Mouse (Mus musculus): ENCODE data around the gene P2rx7.

DNA sequence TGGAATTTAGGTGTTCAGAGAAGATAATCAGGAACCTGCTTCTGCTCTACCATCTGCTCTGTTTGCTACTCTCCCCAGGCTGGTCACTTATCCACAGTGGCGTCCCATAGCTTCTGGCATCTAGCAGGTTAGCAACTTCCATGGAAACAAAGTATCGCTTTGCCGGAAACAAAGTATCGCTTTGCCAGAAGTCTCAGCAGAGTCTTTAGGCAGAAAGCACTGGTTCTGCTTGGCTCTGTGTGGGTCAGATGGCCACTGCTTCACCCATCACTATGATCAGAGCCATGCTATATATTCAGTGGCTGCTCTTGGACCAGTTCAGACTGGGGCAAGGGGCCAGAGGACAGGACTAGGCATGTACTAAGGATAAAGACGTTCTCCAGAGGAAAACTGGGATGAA lies 28.6 kb downstream of the P2rx7 start:
- TF ChIP-seq CTCF (IDR thresholded peaks at IDR 0.05; ENCODE audit: control insufficient read depth, insufficient read depth, insufficient read length), result no peak
- TF ChIP-seq CEBPB (IDR thresholded peaks at IDR 0.05; ENCODE audit: low read depth), result no peak
- TF ChIP-seq USF1 (IDR thresholded peaks at IDR 0.05; ENCODE audit: low read depth), result no peak
- TF ChIP-seq MYOG (IDR thresholded peaks at IDR 0.05; ENCODE audit: control insufficient read depth, extremely low read depth, insufficient read length), result no peak
- TF ChIP-seq FOSL1 (IDR thresholded peaks at IDR 0.05; ENCODE audit: insufficient read depth, low read length, poor library complexity, severe bottlenecking), result no peak
- no peak for TF ChIP-seq MAX (IDR thresholded peaks at IDR 0.05)
